Mouse (Mus musculus): ENCODE measurements around the gene Prkcq.

DNA sequence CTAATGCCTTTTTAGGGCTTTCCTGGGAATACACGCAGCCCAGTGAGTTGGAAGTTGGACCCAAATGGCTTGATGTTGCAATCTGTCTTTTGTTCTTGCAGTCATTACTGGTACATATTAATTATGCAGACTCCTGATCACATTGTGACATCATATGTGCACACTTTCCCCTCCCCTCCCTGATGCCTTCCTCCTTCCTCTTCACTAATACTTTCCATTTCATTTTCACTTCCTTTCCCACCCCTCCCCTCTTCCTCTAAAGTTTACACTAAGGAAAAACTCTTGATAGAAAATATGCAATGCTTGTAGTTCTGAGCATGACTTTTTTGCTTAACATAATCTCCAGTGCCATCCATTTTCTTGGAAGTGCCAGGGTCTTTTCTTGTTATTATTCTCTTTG is 16.4 kb downstream of the Prkcq start:
- TF ChIP-seq CTCF (IDR thresholded peaks at IDR 0.05; ENCODE audit: extremely low read depth, insufficient read length, insufficient replicate concordance, low read depth, low read length) (no peak), POLR2A (IDR thresholded peaks at IDR 0.05; ENCODE audit: low read depth, low read length) (no peak)
